Mouse (Mus musculus) bone marrow macrophage, adult 2 months (primary cell): ENCODE results near the gene Dhx15. TPM values are rescaled to one million over a fixed set of nuclear protein-coding genes. Genes with fewer than 3 reads are reported as not detected.

Experiments
- H3K27ac ChIP-seq: 2 replicates; pipeline ENCODE4 v1.5.1; 2012; ENCODE audit warnings: low read depth, low read length; ENCODE audit not compliant: insufficient read depth
- H3K4me1 ChIP-seq: 2 replicates; pipeline ENCODE4 v1.6.1; 2012; ENCODE audit warnings: low read length; ENCODE audit not compliant: control insufficient read depth, insufficient read depth
- H3K4me3 ChIP-seq: 2 replicates; pipeline ENCODE4 v1.5.1; 2012; ENCODE audit warnings: mild to moderate bottlenecking, low read length, moderate library complexity; ENCODE audit not compliant: insufficient read depth
- CTCF ChIP-seq: IDR thresholded peaks from 2 replicates; pipeline ENCODE4 v1.5.1; 2012; ENCODE audit warnings: low read depth, mild to moderate bottlenecking, low read length, moderate library complexity
- POLR2A ChIP-seq: IDR thresholded peaks from 2 replicates; pipeline ENCODE4 v1.6.1; 2012; ENCODE audit warnings: mild to moderate bottlenecking, low read depth, low read length, borderline replicate concordance
- polyA plus RNA-seq: library from polyadenylated mRNA; stranded (reverse); fragments of >200 nt; gene quantifications from 2 replicates; pipeline ENCODE4 v1.2.4, GENCODE M21; 2012; ENCODE audit not compliant: missing spikeins, insufficient read depth, insufficient read length

Dhx15 gene
- polyA plus RNA-seq, 1 experiment, result 86.1 TPM

DNA sequence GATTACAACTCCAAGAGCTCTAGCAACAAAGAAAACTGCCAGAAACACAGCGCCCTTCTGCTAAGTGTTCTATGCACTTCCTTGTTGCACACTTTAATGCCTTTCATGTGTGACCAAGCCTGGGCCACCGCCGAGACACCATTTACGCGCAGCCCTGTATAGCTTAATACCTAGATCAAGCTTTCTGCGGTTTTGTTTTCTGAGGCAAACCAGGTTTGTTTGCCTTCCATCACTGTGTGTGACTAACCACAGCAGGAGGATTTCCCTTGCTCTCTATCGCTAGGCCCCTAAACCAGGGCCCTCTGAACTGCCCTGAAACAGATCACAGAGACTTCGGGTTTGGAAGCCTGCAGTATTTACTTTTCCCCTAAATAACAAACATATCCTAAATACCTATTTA, 64.5 kb downstream of the Dhx15 start:
- TF ChIP-seq CTCF, result no peak
- TF ChIP-seq POLR2A, result no peak
- Histone ChIP-seq H3K4me1 (no peaks in the 10 kb centered on the region), H3K27ac (no peak overlapping the region), H3K4me3 (no peak overlapping the region)

DNA sequence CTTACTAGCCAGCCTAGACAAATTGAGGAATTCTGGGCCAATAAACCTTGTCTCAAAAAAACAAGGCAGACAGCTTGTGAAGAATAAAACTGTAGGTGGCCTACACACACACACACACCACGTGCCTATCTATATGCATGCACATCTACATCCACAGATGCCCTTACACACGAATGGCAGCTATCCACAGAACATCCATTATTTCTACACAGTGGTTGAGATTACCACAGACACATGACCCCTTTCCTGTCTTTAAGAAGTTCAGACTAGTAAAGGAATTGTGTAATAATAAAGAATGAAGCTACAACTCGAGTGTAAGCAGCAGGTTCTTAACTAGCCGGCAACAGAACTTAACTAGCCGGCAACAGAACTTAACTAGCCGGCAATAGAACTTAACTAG, 68.2 kb downstream of the Dhx15 start:
- 0 out of 2 replicates have a peak, but pooled peaks cover 3% of the 10 kb centered on the region for H3K4me1 ChIP-seq
- H3K27ac ChIP-seq, result no peak overlapping the region
- H3K4me3 ChIP-seq, result no peak overlapping the region
- no peak for TF ChIP-seq POLR2A
- no peak for TF ChIP-seq CTCF

DNA sequence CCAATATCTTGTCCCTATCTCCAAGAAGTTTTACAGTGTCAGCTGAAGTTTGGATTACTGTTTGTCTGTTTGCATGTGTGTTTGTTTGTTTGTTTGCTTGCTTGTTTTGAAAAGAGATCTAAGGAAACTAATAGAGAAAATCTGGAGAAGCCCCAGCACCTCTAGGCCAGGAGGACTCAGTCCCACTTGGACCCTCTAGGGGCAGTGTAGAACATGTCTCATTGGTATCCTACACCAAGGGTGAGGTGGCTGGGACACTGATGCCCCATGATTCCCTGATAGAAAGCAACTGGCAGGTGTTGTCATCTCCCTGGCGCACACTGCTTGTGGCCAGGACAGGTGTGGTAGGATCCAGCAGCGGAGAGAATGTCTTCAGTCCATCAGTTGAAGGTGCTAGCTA, 70.5 kb downstream of the Dhx15 start:
- Histone ChIP-seq H3K27ac (no peak overlapping the region), H3K4me3 (no peak overlapping the region), H3K4me1 (peaks cover 3% of the 10 kb centered on the region; the same call in 1 of the 2 replicates)
- TF ChIP-seq CTCF, result no peak
- no peak for TF ChIP-seq POLR2A

DNA sequence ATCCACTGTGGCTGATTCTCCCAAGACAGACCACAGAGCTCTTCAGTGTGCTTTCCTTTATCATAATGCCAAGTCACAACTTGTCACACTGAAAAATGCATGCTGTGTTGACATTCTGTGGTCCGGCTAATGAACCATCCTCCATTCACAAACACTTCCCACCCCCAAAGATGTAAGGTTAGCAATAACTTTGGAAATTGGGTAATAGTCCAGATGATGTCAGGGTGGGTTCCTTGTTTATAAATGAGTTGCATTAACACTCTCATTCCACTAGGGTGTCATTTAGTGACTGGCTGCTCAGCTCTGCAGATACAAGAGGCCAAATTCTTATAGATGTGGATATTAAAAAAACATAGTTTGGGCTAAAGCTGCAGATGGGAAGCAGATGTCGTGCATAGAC, 71.1 kb downstream of the Dhx15 start:
- TF ChIP-seq POLR2A, result no peak
- no peak for TF ChIP-seq CTCF
- Histone ChIP-seq H3K27ac (no peak overlapping the region), H3K4me1 (peaks cover 5% of the 10 kb centered on the region; the same call in 1 of the 2 replicates), H3K4me3 (no peak overlapping the region)

DNA sequence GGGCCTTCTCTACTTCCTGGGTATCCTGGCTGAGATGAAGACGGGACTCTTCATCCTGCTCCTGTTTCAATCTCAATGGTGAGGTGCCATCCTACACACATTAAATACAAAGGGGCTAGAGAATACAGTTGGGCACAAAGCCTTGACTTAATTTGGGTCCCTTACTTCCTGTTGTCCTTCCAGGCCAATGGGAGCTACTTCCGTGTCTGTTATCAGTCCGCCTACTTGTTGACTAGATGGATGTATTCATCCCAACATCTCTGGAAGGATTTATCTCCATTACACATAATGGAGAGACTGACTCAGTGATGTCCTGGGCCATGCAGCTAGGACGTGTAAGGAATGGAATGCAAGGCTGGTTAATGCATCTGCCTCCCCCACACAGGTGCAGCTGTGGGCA, 72.5 kb downstream of the Dhx15 start:
- Histone ChIP-seq H3K4me3 (no peak overlapping the region), H3K27ac (no peak overlapping the region), H3K4me1 (peaks cover 5% of the 10 kb centered on the region; the same call in 1 of the 2 replicates)
- TF ChIP-seq CTCF, result no peak
- no peak for TF ChIP-seq POLR2A

DNA sequence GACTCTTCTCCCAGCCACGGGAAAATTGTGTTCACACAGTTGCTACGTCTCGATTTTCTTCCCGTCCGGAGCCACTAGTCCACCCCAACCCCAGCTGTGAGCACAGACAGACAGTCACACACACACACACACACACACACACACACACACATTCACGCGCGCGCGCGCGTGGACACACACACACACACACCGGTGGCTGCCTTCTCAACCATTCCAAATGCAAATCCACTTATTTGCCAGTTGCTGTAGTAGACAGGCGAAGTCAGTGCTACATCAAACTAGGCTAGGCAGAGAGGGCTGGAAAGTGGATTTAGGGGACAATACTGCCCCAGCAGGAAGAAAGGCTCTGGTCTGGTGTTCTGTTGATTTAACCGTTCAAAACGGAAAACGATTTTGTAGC, 73.9 kb downstream of the Dhx15 start:
- TF ChIP-seq CTCF (no peak), POLR2A (no peak)
- Histone ChIP-seq H3K4me1 (peaks cover 5% of the 10 kb centered on the region; the same call in 1 of the 2 replicates), H3K27ac (no peak overlapping the region), H3K4me3 (peak overlapping the region; percentile 63; the same call in 1 of the 2 replicates)

DNA sequence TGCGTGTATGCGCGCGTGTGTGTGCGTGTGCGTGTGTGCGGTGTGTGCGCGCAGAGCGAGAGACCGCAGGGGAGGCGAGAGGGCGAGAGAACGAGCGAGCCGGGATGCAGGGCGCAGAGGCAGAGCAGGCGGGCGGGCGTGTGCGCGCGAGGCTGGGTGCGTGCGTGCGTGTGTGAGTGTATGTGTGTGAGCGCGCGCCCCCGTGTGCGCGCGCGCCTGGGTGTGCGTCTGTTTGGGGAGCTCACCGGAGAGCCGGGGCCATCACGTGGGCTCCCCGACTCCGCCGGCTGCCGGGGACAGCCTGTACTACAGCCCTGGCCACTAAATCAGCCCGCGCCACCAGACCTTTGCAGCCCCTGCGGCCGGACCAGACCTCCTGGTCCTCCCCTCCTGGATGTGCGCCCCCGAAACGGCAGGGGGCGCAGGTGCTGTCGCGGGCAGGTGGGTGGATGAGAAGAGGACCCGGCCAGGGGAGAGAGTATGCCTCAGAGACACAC, 74.4 kb downstream of the Dhx15 start:
- no peak overlapping the region for H3K27ac ChIP-seq
- peak overlapping the region; percentile 63 for H3K4me3 ChIP-seq
- H3K4me1 ChIP-seq, result peaks cover 5% of the 10 kb centered on the region; the same call in 1 of the 2 replicates
- no peak for TF ChIP-seq POLR2A
- no peak for TF ChIP-seq CTCF

DNA sequence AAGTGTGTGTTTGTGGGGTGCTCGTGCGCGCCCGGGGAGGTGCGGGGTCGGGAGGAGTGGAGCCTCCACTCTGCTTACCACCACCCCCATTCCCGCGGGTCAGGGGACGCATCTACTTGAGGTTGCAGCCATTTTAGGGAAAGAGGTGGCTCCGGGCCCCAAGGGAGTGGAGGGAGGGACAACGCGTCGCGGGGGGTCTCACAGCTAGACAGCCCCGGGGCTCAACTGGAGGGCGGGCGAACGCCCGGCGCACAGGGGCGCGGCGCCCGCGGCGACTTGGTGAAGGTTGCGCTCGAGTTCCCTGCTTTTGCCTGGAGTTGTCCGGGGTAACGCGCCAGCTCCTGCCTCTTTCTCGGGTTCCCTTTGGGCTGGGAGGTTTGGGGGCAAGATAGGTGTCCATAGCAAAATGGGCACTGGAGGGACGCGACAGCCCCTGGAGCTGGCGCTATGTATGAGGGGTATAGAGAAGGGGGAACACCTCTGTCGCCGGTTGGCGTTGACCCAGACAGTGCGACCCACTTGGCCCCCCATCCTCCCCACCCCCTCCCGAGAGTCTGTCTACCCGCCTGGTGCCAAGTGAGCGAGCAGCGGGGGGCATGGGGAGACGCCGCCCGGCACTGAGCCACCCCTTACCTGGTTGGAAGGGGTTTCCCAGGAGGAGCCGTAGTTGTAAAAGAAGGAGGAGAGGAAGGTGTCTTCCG, 75.4 kb downstream of the Dhx15 start:
- no peak for TF ChIP-seq POLR2A
- TF ChIP-seq CTCF, result no peak
- no peak overlapping the region for H3K27ac ChIP-seq

DNA sequence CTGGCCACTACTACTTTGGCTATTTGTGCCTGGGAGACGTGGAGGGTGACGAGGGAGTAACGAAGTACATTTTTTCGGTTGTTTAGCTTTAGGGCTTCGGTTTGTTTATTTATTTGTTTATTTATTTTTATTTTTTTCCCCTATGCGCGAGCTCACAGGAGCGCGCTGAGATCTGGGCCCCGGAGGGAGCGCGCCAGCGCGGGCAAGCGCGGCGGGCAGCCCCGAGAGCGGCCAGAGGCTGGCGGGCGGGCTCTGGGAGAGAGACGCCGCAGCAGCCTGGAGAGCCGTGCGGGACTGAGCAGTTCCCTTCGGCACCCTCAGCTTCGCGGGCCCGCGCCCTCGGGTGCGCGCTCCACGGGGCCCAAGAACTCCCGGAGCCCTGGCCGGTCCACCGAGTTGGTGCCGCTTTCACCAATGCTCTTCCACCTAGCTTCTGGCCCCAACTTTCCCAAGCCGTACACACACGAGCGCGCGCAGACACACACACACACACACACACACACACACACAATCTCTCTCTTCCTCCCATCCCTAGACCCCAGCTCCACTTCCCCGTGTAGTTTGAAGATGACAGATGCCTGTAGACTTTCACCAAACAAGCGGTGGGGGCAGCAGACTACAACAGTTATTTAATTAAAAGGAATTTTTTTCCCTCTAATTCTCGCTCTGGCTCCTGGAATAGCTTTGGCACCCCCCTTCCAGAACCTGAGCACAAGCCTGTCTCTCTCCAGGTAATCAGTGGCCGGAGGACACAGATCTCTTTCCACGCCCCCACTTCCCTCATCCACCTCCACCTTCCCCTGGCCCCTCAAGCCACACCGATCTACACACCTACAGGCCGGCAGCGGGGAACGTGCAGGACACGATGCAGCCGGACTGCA, 76.2 kb downstream of the Dhx15 start:
- TF ChIP-seq CTCF (no peak), POLR2A (no peak)
- Histone ChIP-seq H3K27ac (no peak overlapping the region), H3K4me3 (peak overlapping the region; percentile 63), H3K4me1 (peaks cover 4% of the 10 kb centered on the region; the same call in 1 of the 2 replicates)

More for the DNA sequence above, 75.4 kb downstream of the Dhx15 start:
- Histone ChIP-seq H3K4me1 (peaks cover 5% of the 10 kb centered on the region; the same call in 1 of the 2 replicates), H3K4me3 (peak overlapping the region; percentile 63)
